Mouse (Mus musculus): ENCODE measurements at regions not wholly inside any gene's neighbourhood (a gene's known extent, or its start where the extent isn't known, plus 50 kb on each side); places are given as distances from the start of the nearest gene placed in this dataset.

- no peak for TF ChIP-seq POU5F1 (IDR thresholded peaks at IDR 0.05; ENCODE audit: borderline replicate concordance, low read length)
- TF ChIP-seq CTCF (conservative IDR thresholded peaks at IDR 0.05; ENCODE audit: low read length) = no peak
- TF ChIP-seq NANOG (IDR thresholded peaks at IDR 0.05; ENCODE audit: borderline replicate concordance, low read length) = no peak
- Histone ChIP-seq H3K27me3 (ENCODE audit: insufficient read depth, low read length) (no peaks in the 10 kb centered on the region), H3K4me3 (replicated peaks; ENCODE audit: low read length) (no peak overlapping the region), H3K4me1 (replicated peaks; ENCODE audit: low read depth, low read length) (peaks cover 9% of the 10 kb centered on the region), H3K36me3 (ENCODE audit: insufficient read depth, low read length) (no peaks in the 10 kb centered on the region), H3K9me3 (ENCODE audit: low read length) (peaks cover 30% of the 10 kb centered on the region)
Observed at GRCm38 (mm10) chr3:21986164-21986892, 90.1 kb upstream of the Tbl1xr1 start.

GRCm38 (mm10) chr3:21986893-21987250 lies 89.6 kb upstream of the Tbl1xr1 start:
- H3K9me3 ChIP-seq (ENCODE audit: low read length) = peaks cover 25% of the 10 kb centered on the region
- no peaks in the 10 kb centered on the region for H3K27me3 ChIP-seq (ENCODE audit: insufficient read depth, low read length)
- H3K4me3 ChIP-seq (replicated peaks; ENCODE audit: low read length) = no peak overlapping the region
- peaks cover 9% of the 10 kb centered on the region for H3K4me1 ChIP-seq (replicated peaks; ENCODE audit: low read depth, low read length)
- TF ChIP-seq NANOG (IDR thresholded peaks at IDR 0.05; ENCODE audit: borderline replicate concordance, low read length) = no peak
- no peak for TF ChIP-seq CTCF (conservative IDR thresholded peaks at IDR 0.05; ENCODE audit: low read length)
- no peak for TF ChIP-seq POU5F1 (IDR thresholded peaks at IDR 0.05; ENCODE audit: borderline replicate concordance, low read length)
- H3K36me3 ChIP-seq (ENCODE audit: insufficient read depth, low read length) = no peaks in the 10 kb centered on the region

- TF ChIP-seq CTCF (conservative IDR thresholded peaks at IDR 0.05; ENCODE audit: low read length) (no peak), NANOG (IDR thresholded peaks at IDR 0.05; ENCODE audit: borderline replicate concordance, low read length) (no peak), POU5F1 (IDR thresholded peaks at IDR 0.05; ENCODE audit: borderline replicate concordance, low read length) (no peak)
- peaks cover 25% of the 10 kb centered on the region for H3K9me3 ChIP-seq (ENCODE audit: low read length)
- H3K36me3 ChIP-seq (ENCODE audit: insufficient read depth, low read length) = no peaks in the 10 kb centered on the region
- H3K4me1 ChIP-seq (replicated peaks; ENCODE audit: low read depth, low read length) = peaks cover 9% of the 10 kb centered on the region
- H3K27me3 ChIP-seq (ENCODE audit: insufficient read depth, low read length) = no peaks in the 10 kb centered on the region
- H3K4me3 ChIP-seq (replicated peaks; ENCODE audit: low read length) = no peak overlapping the region
Observed at GRCm38 (mm10) chr3:21987455-21988009, 88.9 kb upstream of the Tbl1xr1 start.

- no peaks in the 10 kb centered on the region for H3K27me3 ChIP-seq (ENCODE audit: insufficient read depth, low read length)
- no peak overlapping the region for H3K4me3 ChIP-seq (replicated peaks; ENCODE audit: low read length)
- H3K36me3 ChIP-seq (ENCODE audit: insufficient read depth, low read length) = no peaks in the 10 kb centered on the region
- TF ChIP-seq CTCF (conservative IDR thresholded peaks at IDR 0.05; ENCODE audit: low read length) (no peak), NANOG (IDR thresholded peaks at IDR 0.05; ENCODE audit: borderline replicate concordance, low read length) (no peak), POU5F1 (IDR thresholded peaks at IDR 0.05; ENCODE audit: borderline replicate concordance, low read length) (no peak)
- peaks cover 9% of the 10 kb centered on the region for H3K4me1 ChIP-seq (replicated peaks; ENCODE audit: low read depth, low read length)
- H3K9me3 ChIP-seq (ENCODE audit: low read length) = peaks cover 25% of the 10 kb centered on the region
Observed at GRCm38 (mm10) chr3:21988010-21988531, 88.4 kb upstream of the Tbl1xr1 start.

- H3K36me3 ChIP-seq (ENCODE audit: insufficient read depth, low read length) = no peaks in the 10 kb centered on the region
- TF ChIP-seq POU5F1 (IDR thresholded peaks at IDR 0.05; ENCODE audit: borderline replicate concordance, low read length) (no peak), NANOG (IDR thresholded peaks at IDR 0.05; ENCODE audit: borderline replicate concordance, low read length) (no peak), CTCF (conservative IDR thresholded peaks at IDR 0.05; ENCODE audit: low read length) (no peak)
- H3K9me3 ChIP-seq (ENCODE audit: low read length) = peaks cover 25% of the 10 kb centered on the region
- H3K27me3 ChIP-seq (ENCODE audit: insufficient read depth, low read length) = no peaks in the 10 kb centered on the region
- no peaks in the 10 kb centered on the region for H3K4me1 ChIP-seq (replicated peaks; ENCODE audit: low read depth, low read length)
- no peak overlapping the region for H3K4me3 ChIP-seq (replicated peaks; ENCODE audit: low read length)
Observed at GRCm38 (mm10) chr3:21990526-21990925, 85.9 kb upstream of the Tbl1xr1 start.

- Histone ChIP-seq H3K27me3 (ENCODE audit: insufficient read depth, low read length) (no peaks in the 10 kb centered on the region), H3K4me1 (replicated peaks; ENCODE audit: low read depth, low read length) (no peaks in the 10 kb centered on the region), H3K36me3 (ENCODE audit: insufficient read depth, low read length) (no peaks in the 10 kb centered on the region), H3K9me3 (ENCODE audit: low read length) (peaks cover 22% of the 10 kb centered on the region), H3K4me3 (replicated peaks; ENCODE audit: low read length) (no peak overlapping the region)
- TF ChIP-seq NANOG (IDR thresholded peaks at IDR 0.05; ENCODE audit: borderline replicate concordance, low read length) (no peak), CTCF (conservative IDR thresholded peaks at IDR 0.05; ENCODE audit: low read length) (no peak), POU5F1 (IDR thresholded peaks at IDR 0.05; ENCODE audit: borderline replicate concordance, low read length) (no peak)
Observed at GRCm38 (mm10) chr3:21991681-21992152, 84.7 kb upstream of the Tbl1xr1 start.

GRCm38 (mm10) chr3:21992203-21992602 lies 84.2 kb upstream of the Tbl1xr1 start:
- peaks cover 17% of the 10 kb centered on the region for H3K9me3 ChIP-seq (ENCODE audit: low read length)
- no peaks in the 10 kb centered on the region for H3K36me3 ChIP-seq (ENCODE audit: insufficient read depth, low read length)
- no peaks in the 10 kb centered on the region for H3K4me1 ChIP-seq (replicated peaks; ENCODE audit: low read depth, low read length)
- no peaks in the 10 kb centered on the region for H3K27me3 ChIP-seq (ENCODE audit: insufficient read depth, low read length)
- H3K4me3 ChIP-seq (replicated peaks; ENCODE audit: low read length) = no peak overlapping the region
- TF ChIP-seq POU5F1 (IDR thresholded peaks at IDR 0.05; ENCODE audit: borderline replicate concordance, low read length) = no peak
- no peak for TF ChIP-seq CTCF (conservative IDR thresholded peaks at IDR 0.05; ENCODE audit: low read length)
- no peak for TF ChIP-seq NANOG (IDR thresholded peaks at IDR 0.05; ENCODE audit: borderline replicate concordance, low read length)

GRCm38 (mm10) chr3:21993961-21994360 lies 82.5 kb upstream of the Tbl1xr1 start:
- H3K4me1 ChIP-seq (replicated peaks; ENCODE audit: low read depth, low read length) = no peaks in the 10 kb centered on the region
- H3K4me3 ChIP-seq (replicated peaks; ENCODE audit: low read length) = no peak overlapping the region
- H3K27me3 ChIP-seq (ENCODE audit: insufficient read depth, low read length) = no peaks in the 10 kb centered on the region
- peaks cover 6% of the 10 kb centered on the region; the same call in 1 of the 2 replicates for H3K36me3 ChIP-seq (ENCODE audit: insufficient read depth, low read length)
- peaks cover 16% of the 10 kb centered on the region for H3K9me3 ChIP-seq (ENCODE audit: low read length)
- TF ChIP-seq NANOG (IDR thresholded peaks at IDR 0.05; ENCODE audit: borderline replicate concordance, low read length) (no peak), CTCF (conservative IDR thresholded peaks at IDR 0.05; ENCODE audit: low read length) (no peak), POU5F1 (IDR thresholded peaks at IDR 0.05; ENCODE audit: borderline replicate concordance, low read length) (no peak)

Measured in E14TG2a.4 (cell line).